Mouse (Mus musculus) limb, embryonic 10.5 days (tissue): Measurements from ENCODE around the gene Tnf. TPM values are rescaled to one million over a fixed set of nuclear protein-coding genes. Genes with fewer than 3 reads are reported as not detected.
A peak's percentile ranks its signal among the peaks of the same experiment; 100 is the strongest.

Experiments used
- DNase-seq: peaks from one replicate; pipeline ENCODE4 v3.0.0-alpha.2; 2017; ENCODE audit warnings: low spot score
- H3K27ac ChIP-seq: fragments of 300-500 bp; sonication (generic); 2 replicates; pipeline ENCODE4 v1.5.1; 2016; ENCODE audit warnings: mild to moderate bottlenecking
- H3K27me3 ChIP-seq: fragments of 300-500 bp; sonication (generic); 2 replicates; pipeline ENCODE4 v1.6.1; 2016; ENCODE audit warnings: low read depth, mild to moderate bottlenecking; ENCODE audit not compliant: poor library complexity, severe bottlenecking
- H3K36me3 ChIP-seq: fragments of 300-500 bp; sonication (generic); 2 replicates; pipeline ENCODE4 v1.6.1; 2016; ENCODE audit warnings: mild to moderate bottlenecking, moderate library complexity
- H3K4me1 ChIP-seq: fragments of 300-500 bp; sonication (generic); 2 replicates; pipeline ENCODE4 v1.6.1; 2016
- H3K4me3 ChIP-seq: fragments of 300-500 bp; sonication (generic); 2 replicates; pipeline ENCODE4 v1.5.1; 2016; ENCODE audit warnings: mild to moderate bottlenecking, moderate library complexity
- H3K9me3 ChIP-seq: fragments of 300-500 bp; sonication (generic); replicated peaks from 2 replicates; pipeline ENCODE4 v1.6.1; 2016; ENCODE audit warnings: mild to moderate bottlenecking
- WGBS: fragments of 180-500 bp; shearing (Covaris S2); methylation state at CpG from one replicate; pipeline ENCODE4 v1.1.7; 2016; 5-methylcytosine and 5-hydroxymethylcytosine counted together
- polyA plus RNA-seq: library from polyadenylated mRNA; unstranded; fragments of >200 nt; fragmentation: Nextera tagmentation; extraction: Ambion mirVana; gene quantifications from 2 replicates; pipeline ENCODE4 v1.2.1, GENCODE M21; 2016

The Tnf gene
- polyA plus RNA-seq, 1 experiment from 2014 or later: not detected

DNA sequence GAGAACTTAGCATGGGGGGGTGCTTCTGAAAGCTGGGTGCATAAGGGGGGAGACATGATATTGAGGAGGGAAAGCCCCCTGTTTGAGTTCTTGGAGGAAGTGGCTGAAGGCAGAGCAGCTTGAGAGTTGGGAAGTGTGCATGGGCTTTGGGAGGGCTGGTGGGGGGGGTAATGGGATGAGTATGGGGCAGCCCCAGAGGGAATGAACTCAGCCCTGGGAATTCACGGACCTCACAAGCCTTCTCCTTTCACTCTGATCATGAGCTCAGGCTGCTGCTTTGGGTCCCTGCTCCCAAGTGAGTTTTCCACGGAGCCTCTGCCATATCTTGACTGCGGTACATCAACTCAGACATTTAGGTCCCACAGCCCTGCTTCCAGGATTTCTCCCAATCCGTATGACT, 635 bp upstream of the Tnf start:
- H3K27me3 ChIP-seq: peaks cover 87% of the 10 kb centered on the region
- DNase-seq: no peak
- H3K27ac ChIP-seq: no peak overlapping the region
- H3K9me3 ChIP-seq: no peaks in the 10 kb centered on the region
- H3K36me3 ChIP-seq: no peaks in the 10 kb centered on the region
- WGBS: 80% methylated on average over 4 of the region's 4 CpGs
- no peak overlapping the region for H3K4me3 ChIP-seq
- peaks cover 10% of the 10 kb centered on the region for H3K4me1 ChIP-seq

DNA sequence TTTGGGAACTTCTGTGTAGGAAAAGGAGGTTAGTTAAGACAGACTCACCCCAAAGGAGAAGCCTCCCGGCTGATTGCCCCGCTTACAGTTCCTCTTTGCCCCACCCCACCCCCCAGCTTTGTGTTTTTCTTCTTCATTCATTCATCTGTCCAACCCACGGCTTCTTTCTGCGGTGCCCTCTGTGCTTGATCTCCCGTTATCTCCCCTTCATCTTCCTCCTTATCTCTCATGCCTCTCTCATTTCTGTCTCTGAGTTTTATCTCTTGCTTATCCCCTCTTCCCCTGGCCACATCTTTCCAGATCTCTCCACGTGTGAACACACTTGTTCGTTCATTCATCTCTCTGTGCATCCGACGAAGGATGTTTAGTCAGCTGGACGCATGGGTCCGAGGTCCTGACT, 679 bp downstream of the Tnf start:
- Histone ChIP-seq H3K36me3 (no peaks in the 10 kb centered on the region), H3K4me3 (no peak overlapping the region), H3K9me3 (no peaks in the 10 kb centered on the region), H3K27ac (no peak overlapping the region), H3K27me3 (peaks cover 95% of the 10 kb centered on the region), H3K4me1 (peaks cover 20% of the 10 kb centered on the region)
- 72% methylated on average over 11 of the region's 11 CpGs for WGBS
- no peak for DNase-seq

DNA sequence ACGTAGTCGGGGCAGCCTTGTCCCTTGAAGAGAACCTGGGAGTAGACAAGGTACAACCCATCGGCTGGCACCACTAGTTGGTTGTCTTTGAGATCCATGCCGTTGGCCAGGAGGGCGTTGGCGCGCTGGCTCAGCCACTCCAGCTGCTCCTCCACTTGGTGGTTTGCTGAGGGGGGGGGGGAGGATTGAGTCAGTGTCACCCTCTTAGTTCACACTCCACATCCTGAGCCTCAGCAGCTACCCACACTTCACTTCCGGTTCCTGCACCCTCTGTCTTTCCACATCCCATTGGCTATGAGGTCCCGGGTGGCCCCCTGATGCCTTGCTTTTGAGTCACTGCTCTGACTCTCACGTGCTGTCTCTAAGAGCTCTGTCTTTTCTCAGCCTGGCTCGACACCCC, 1.4 kb downstream of the Tnf start:
- H3K9me3 ChIP-seq: no peaks in the 10 kb centered on the region
- H3K4me3 ChIP-seq: no peak overlapping the region
- 84% methylated on average over 11 of the region's 11 CpGs for WGBS
- DNase-seq: no peak
- peaks cover 27% of the 10 kb centered on the region for H3K4me1 ChIP-seq
- H3K36me3 ChIP-seq: no peaks in the 10 kb centered on the region
- no peak overlapping the region for H3K27ac ChIP-seq
- peaks cover 97% of the 10 kb centered on the region for H3K27me3 ChIP-seq

DNA sequence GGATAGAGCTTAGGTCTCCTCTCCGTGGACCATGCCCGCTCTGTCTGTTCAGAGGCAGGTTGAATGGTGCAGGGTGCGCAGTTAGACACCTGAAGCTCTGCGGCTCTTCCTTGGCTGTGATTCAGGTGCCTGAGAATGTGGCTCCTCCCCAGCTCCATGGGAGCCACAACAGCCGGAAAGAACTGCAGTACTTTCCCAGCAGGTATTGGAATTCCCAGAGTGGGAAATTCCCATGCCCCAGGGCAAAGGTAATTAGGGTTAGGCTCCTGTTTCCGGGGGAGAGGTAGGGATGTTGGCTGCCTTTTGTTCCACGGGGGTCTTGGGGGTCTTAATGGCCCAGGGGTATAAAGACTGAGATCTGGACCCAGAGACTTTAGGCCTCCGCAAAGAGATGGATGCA, 2.9 kb downstream of the Tnf start:
- DNase-seq: no peak
- Histone ChIP-seq H3K9me3 (no peaks in the 10 kb centered on the region), H3K4me3 (no peak overlapping the region), H3K27ac (no peak overlapping the region), H3K36me3 (no peaks in the 10 kb centered on the region), H3K27me3 (peaks cover 97% of the 10 kb centered on the region), H3K4me1 (peaks cover 38% of the 10 kb centered on the region)
- WGBS: 30% methylated on average over 8 of the region's 8 CpGs

DNA sequence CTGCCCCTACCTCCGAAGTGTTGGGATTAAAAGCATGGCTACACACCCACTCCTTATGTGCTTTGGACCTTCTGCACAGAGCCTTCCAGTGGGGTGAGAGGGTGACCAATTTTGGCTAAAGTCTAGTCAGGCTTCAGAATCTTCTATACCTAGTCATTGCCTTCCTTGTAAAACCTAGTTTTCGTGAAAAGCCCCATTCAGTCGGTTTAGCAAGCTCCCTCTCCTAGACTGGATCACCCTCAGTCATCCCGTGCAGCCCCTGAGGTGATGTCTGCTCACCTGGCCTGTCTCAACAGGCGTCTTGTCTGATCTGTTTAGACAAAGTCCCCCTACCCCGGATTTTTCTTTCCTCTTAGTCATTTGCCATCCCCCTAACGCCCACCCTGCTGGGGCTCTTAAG, 3.8 kb downstream of the Tnf start:
- WGBS: 58% methylated on average over 7 of the region's 7 CpGs
- no peak overlapping the region for H3K27ac ChIP-seq

DNA sequence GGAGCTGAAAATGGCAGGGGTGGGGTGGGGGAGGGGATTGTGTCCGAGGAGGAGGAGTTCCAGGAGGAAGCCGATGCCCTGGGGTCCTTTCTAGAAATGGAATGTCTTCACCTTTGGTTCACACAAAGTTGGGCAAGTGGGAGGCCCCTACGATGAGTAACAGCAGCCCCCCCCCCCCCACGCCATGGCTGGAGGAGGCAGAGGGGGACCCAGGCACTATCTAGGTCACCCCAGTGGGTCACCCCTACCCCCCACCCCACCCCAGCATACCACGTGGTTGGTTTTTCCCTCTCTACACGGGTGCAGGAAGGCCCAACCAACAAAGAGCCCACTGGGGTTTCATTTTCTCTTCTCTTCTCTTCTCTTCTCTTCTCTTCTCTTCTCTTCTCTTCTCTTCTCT, 4.7 kb downstream of the Tnf start:
- no peak for DNase-seq
- 51% methylated on average over 6 of the region's 6 CpGs for WGBS
- Histone ChIP-seq H3K4me3 (no peak overlapping the region), H3K4me1 (peaks cover 40% of the 10 kb centered on the region), H3K9me3 (no peaks in the 10 kb centered on the region), H3K27ac (no peak overlapping the region), H3K36me3 (no peaks in the 10 kb centered on the region), H3K27me3 (peaks cover 87% of the 10 kb centered on the region)

More for the DNA sequence above, 3.8 kb downstream of the Tnf start:
- H3K4me3 ChIP-seq: no peak overlapping the region
- H3K9me3 ChIP-seq: no peaks in the 10 kb centered on the region
- H3K4me1 ChIP-seq: peaks cover 40% of the 10 kb centered on the region
- H3K27me3 ChIP-seq: peaks cover 97% of the 10 kb centered on the region
- DNase-seq: no peak
- no peaks in the 10 kb centered on the region for H3K36me3 ChIP-seq

DNA sequence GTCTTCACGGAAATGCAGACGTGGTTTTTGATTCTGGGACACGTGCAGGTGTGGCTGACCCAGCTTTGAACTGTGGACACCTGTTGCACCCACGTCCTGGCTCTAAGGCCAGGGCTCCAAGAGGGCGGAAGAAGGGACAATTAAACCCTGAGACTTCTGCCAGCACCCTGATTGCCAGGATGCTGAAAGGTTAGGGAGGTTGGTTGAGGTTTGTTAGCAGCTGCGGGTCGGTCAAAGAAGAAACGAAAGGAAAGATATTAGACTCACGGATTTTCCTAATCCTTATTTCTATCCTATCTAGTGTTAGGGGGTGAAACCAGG, 5.5 kb downstream of the Tnf start:
- Histone ChIP-seq H3K27ac (no peak overlapping the region), H3K27me3 (peaks cover 79% of the 10 kb centered on the region), H3K36me3 (no peaks in the 10 kb centered on the region), H3K4me1 (peaks cover 40% of the 10 kb centered on the region), H3K9me3 (no peaks in the 10 kb centered on the region), H3K4me3 (peak overlapping the region; percentile 50)
- 36% methylated on average over 9 of the region's 9 CpGs for WGBS
- no peak for DNase-seq

DNA sequence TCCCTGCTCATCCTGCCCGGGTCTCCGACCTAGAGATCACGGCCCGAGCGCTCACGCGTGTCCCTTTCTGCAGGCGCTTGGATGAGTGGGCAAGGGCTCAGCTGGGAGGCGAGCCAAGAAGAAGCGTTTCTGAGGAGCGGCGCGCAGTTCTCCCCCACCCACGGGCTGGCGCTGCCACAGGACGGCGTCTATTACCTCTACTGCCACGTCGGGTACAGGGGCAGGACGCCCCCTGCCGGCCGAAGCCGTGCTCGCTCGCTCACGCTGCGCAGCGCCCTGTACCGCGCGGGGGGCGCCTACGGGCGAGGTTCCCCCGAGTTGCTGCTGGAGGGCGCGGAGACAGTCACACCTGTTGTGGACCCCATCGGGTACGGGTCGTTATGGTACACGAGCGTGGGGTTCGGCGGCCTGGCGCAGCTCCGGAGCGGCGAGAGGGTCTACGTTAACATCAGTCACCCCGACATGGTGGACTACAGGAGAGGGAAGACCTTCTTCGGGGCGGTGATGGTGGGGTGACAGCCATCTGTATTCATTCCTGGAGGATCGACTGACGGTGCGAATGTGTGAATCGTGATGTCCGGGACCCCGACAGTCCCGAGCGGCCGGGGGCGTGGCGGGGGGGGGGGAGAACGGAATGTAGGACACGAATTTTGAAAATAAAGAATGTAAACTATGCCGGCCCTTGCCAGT, 6.0 kb downstream of the Tnf start:
- H3K27me3 ChIP-seq: peaks cover 74% of the 10 kb centered on the region
- 2% methylated on average over 66 of the region's 66 CpGs for WGBS
- H3K27ac ChIP-seq: peak overlapping the region; percentile 50; the same call in 1 of the 2 replicates
- no peaks in the 10 kb centered on the region for H3K36me3 ChIP-seq
- no peaks in the 10 kb centered on the region for H3K9me3 ChIP-seq
- H3K4me1 ChIP-seq: peaks cover 40% of the 10 kb centered on the region
- DNase-seq: peak; percentile 88
- H3K4me3 ChIP-seq: peak overlapping the region; percentile 50

DNA sequence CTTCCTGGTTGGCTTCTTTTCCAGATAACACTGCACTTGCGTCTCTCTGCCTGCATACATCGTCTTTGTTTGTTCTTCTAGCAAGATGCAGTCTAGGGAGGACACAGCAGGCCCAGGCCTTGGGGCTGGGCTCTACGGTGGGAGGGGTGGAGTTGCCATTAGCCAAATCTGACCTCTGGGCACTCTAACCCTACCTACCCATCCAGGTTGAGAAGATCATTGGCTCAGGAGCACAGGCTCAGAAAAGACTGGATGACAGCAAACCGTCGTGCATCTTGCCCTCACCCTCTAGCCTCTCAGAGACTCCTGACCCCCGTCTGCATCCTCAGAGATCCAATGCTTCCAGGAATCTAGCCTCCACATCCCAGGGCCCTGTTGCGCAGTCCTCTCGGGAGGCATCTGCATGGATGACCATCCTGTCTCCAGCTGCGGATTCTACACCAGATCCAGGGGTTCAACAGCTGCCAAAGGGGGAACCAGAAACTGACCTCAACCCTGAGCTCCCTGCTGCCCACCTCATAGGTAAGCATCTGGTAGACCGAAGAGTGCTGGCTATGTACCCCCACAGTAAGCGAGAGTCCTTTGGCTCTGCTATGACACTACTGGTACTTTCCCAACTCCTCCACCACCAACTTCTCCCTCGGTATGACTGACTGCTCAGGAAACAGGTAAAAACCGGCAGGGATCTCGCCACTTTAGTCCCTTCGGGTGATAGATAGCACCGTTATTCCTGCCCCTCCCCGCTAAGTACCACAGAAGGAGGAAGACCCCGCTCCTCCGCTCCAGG, 6.8 kb downstream of the Tnf start:
- WGBS: 41% methylated on average over 19 of the region's 19 CpGs
- Histone ChIP-seq H3K9me3 (no peaks in the 10 kb centered on the region), H3K4me1 (peaks cover 40% of the 10 kb centered on the region), H3K27ac (peak overlapping the region; percentile 50; the same call in 1 of the 2 replicates), H3K36me3 (no peaks in the 10 kb centered on the region), H3K27me3 (peaks cover 67% of the 10 kb centered on the region), H3K4me3 (peak overlapping the region; percentile 50)
- no peak for DNase-seq

DNA sequence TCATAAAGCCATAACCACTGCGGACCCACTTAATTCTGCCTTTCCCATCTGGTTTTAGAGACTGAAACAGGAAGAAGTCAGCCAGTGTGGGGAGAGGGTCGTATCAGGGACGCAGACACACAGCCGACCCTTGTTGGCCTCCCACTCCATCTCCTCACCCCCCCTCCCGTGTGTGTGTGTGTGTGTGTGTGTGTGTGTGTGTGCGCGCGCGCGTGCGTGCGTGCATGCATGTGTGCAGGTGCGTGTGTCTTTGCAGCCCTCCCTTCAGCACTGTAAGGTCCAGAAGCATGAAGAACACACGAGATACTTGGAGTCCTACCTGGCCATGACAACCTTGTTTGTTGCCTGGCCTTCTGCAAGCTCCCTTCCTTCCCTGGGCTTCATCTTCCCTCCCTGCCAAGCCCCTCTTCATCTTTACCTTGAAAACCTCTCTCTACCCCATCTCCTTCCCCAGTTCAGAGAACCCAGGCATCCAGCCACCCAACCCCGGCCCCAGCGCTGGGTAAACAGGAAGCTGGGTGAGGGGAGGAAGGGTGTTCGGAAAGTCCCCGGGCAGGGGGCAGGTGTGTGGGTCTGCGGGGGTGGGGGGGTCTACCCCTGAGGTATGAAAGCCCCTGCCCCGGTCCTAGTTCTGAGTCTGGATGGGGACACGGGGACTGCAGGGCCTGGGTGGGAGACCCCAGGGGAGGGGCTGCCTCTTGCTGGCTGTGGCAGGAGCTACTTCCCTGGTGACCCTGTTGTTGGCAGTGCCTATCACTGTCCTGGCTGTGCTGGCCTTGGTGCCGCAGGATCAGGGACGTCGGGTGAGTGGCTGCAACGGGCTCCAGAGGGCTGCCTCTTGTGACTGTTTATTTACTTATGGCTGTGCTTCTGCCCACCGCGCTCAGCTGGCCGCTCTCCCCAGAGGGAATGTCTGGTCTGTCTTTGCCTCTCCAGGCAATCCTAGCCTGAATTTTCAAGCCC, 7.6 kb downstream of the Tnf start, which contains the start of gene Ltb:
Ltb (plus strand) TSS at position 559 of the 963 bp plus-strand sequence.
- H3K4me1 ChIP-seq: peaks cover 39% of the 10 kb centered on the region
- H3K27ac ChIP-seq: peak within 1 kb of the TSS; percentile 34; the same call in 1 of the 2 replicates
- H3K9me3 ChIP-seq: no peaks in the 10 kb centered on the region
- no peak for DNase-seq
- no peaks in the 10 kb centered on the region for H3K36me3 ChIP-seq
- WGBS: 66% methylated on average over 28 of the region's 28 CpGs
- peak within 1 kb of the TSS; percentile 50 for H3K4me3 ChIP-seq
- H3K27me3 ChIP-seq: peaks cover 59% of the 10 kb centered on the region

DNA sequence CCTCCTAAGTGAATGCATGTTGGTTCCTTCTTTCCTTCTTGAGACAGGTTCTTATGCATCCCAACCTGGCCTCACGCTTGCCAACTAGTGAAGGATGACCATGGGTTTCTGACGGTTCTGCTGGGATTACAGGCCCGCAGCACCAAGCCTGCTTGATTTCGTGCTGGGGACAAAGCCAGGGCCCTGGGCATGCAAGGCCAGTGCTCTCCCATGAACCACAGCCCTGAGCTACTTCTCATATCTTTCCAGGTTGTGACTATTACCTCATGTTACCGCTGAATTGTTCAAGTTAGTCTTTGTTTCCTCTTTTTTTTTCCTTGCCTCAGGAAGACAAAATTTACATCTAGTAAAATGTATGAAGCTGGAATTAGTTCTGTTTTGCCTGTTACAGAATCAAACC, 8.9 kb downstream of the Tnf start:
- WGBS: 90% methylated on average over 5 of the region's 5 CpGs
- no peaks in the 10 kb centered on the region for H3K9me3 ChIP-seq
- DNase-seq: no peak
- H3K4me1 ChIP-seq: peaks cover 33% of the 10 kb centered on the region
- H3K27ac ChIP-seq: no peak overlapping the region
- no peak overlapping the region for H3K4me3 ChIP-seq
- no peaks in the 10 kb centered on the region for H3K36me3 ChIP-seq
- H3K27me3 ChIP-seq: peaks cover 48% of the 10 kb centered on the region

DNA sequence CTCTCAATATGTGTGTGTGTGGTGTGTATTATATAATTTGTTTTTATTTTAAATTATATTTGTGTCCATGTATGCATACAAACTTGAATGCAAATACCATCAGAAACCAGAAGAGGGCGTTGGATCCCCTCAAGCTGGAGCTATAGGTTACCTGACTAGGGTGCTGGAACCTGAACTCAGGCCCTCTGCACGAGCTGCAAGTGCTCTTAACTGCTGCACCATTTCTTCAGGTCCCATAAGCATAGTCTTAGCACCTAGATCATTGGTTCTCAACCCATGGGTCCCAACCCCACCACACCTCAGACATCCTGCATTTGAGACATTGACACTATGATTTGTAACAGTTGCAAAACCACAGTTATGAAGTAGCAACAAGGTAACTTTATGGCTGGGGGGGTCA, 10.1 kb downstream of the Tnf start:
- Histone ChIP-seq H3K27me3 (peaks cover 36% of the 10 kb centered on the region), H3K9me3 (no peaks in the 10 kb centered on the region), H3K4me1 (peaks cover 30% of the 10 kb centered on the region), H3K27ac (no peak overlapping the region), H3K36me3 (no peaks in the 10 kb centered on the region), H3K4me3 (no peak overlapping the region)
- 77% methylated on average over 2 of the region's 2 CpGs for WGBS
- DNase-seq: no peak
